Mouse (Mus musculus): ENCODE measurements around the gene Npdc1. TPM values are rescaled to one million over a fixed set of nuclear protein-coding genes. Genes with fewer than 3 reads are reported as not detected.

Npdc1 gene
- polyA plus RNA-seq, 1 experiment, result 29.7 TPM

- no peaks in the 10 kb centered on the region for H3K9me3 ChIP-seq (replicated peaks; ENCODE audit: control insufficient read depth, insufficient read depth, low read length, poor library complexity, severe bottlenecking)
- no peaks in the 10 kb centered on the region for H3K27me3 ChIP-seq (ENCODE audit: control insufficient read depth, insufficient read depth, low read length, poor library complexity, severe bottlenecking)
- H3K27ac ChIP-seq (ENCODE audit: insufficient read depth, low read length), result peak within 1 kb of the TSS; percentile 72
- H3K4me1 ChIP-seq (ENCODE audit: control insufficient read depth, insufficient read depth, low read length), result no peaks in the 10 kb centered on the region
- no peak for TF ChIP-seq CTCF (IDR thresholded peaks at IDR 0.05; ENCODE audit: low read depth, low read length)
- TF ChIP-seq POLR2A (IDR thresholded peaks at IDR 0.05; ENCODE audit: insufficient read depth, low read length), result peak; percentile 87
- H3K9ac ChIP-seq (ENCODE audit: low read depth, poor library complexity, severe bottlenecking), result peak within 1 kb of the TSS; percentile 74
- peak within 1 kb of the TSS; percentile 94 for H3K4me3 ChIP-seq (ENCODE audit: low read depth, low read length)
- H3K36me3 ChIP-seq (ENCODE audit: control insufficient read depth, insufficient read depth, low read length, poor library complexity, severe bottlenecking), result peaks cover 8% of the 10 kb centered on the region; the same call in 1 of the 2 replicates
These were observed 27.1 kb upstream of the Npdc1 start, which contains the start of gene Sapcd2 for GRCm38 (mm10) chr2:25371764-25372643. TSS of gene Sapcd2 (plus strand) at chr2:25372321.

- TF ChIP-seq CTCF (IDR thresholded peaks at IDR 0.05; ENCODE audit: low read depth, low read length), result no peak
- no peak for TF ChIP-seq POLR2A (IDR thresholded peaks at IDR 0.05; ENCODE audit: insufficient read depth, low read length)
- no peak for TF ChIP-seq EP300 (IDR thresholded peaks at IDR 0.05; ENCODE audit: insufficient read depth, low read depth, low read length)
- Histone ChIP-seq H3K27ac (ENCODE audit: insufficient read depth, low read length) (no peak overlapping the region), H3K4me1 (ENCODE audit: control insufficient read depth, insufficient read depth, low read length) (no peaks in the 10 kb centered on the region), H3K27me3 (ENCODE audit: control insufficient read depth, insufficient read depth, low read length, poor library complexity, severe bottlenecking) (no peaks in the 10 kb centered on the region), H3K9ac (ENCODE audit: low read depth, poor library complexity, severe bottlenecking) (peak overlapping the region; percentile 74), H3K9me3 (replicated peaks; ENCODE audit: control insufficient read depth, insufficient read depth, low read length, poor library complexity, severe bottlenecking) (no peaks in the 10 kb centered on the region), H3K4me3 (ENCODE audit: low read depth, low read length) (peak overlapping the region; percentile 83), H3K36me3 (ENCODE audit: control insufficient read depth, insufficient read depth, low read length, poor library complexity, severe bottlenecking) (peaks cover 12% of the 10 kb centered on the region; the same call in 1 of the 2 replicates)
These were observed 26.3 kb upstream of the Npdc1 start for GRCm38 (mm10) chr2:25372644-25373391.

GRCm38 (mm10) chr2:25373431-25373830 lies 25.7 kb upstream of the Npdc1 start:
- no peak for TF ChIP-seq CTCF (IDR thresholded peaks at IDR 0.05; ENCODE audit: low read depth, low read length)
- TF ChIP-seq EP300 (IDR thresholded peaks at IDR 0.05; ENCODE audit: insufficient read depth, low read depth, low read length), result no peak
- TF ChIP-seq POLR2A (IDR thresholded peaks at IDR 0.05; ENCODE audit: insufficient read depth, low read length), result no peak
- H3K4me1 ChIP-seq (ENCODE audit: control insufficient read depth, insufficient read depth, low read length), result no peaks in the 10 kb centered on the region
- H3K4me3 ChIP-seq (ENCODE audit: low read depth, low read length), result peak overlapping the region; percentile 83
- H3K9ac ChIP-seq (ENCODE audit: low read depth, poor library complexity, severe bottlenecking), result peak overlapping the region; percentile 74
- no peaks in the 10 kb centered on the region for H3K9me3 ChIP-seq (replicated peaks; ENCODE audit: control insufficient read depth, insufficient read depth, low read length, poor library complexity, severe bottlenecking)
- H3K36me3 ChIP-seq (ENCODE audit: control insufficient read depth, insufficient read depth, low read length, poor library complexity, severe bottlenecking), result peaks cover 12% of the 10 kb centered on the region; the same call in 1 of the 2 replicates
- H3K27ac ChIP-seq (ENCODE audit: insufficient read depth, low read length), result no peak overlapping the region
- no peaks in the 10 kb centered on the region for H3K27me3 ChIP-seq (ENCODE audit: control insufficient read depth, insufficient read depth, low read length, poor library complexity, severe bottlenecking)

GRCm38 (mm10) chr2:25376589-25376988 lies 22.6 kb upstream of the Npdc1 start:
- H3K9me3 ChIP-seq (replicated peaks; ENCODE audit: control insufficient read depth, insufficient read depth, low read length, poor library complexity, severe bottlenecking), result no peaks in the 10 kb centered on the region
- peaks cover 12% of the 10 kb centered on the region; the same call in 1 of the 2 replicates for H3K36me3 ChIP-seq (ENCODE audit: control insufficient read depth, insufficient read depth, low read length, poor library complexity, severe bottlenecking)
- no peak overlapping the region for H3K4me3 ChIP-seq (ENCODE audit: low read depth, low read length)
- TF ChIP-seq EP300 (IDR thresholded peaks at IDR 0.05; ENCODE audit: insufficient read depth, low read depth, low read length) (no peak), POLR2A (IDR thresholded peaks at IDR 0.05; ENCODE audit: insufficient read depth, low read length) (no peak), CTCF (IDR thresholded peaks at IDR 0.05; ENCODE audit: low read depth, low read length) (peak; percentile 35)
- peaks cover 2% of the 10 kb centered on the region for H3K4me1 ChIP-seq (ENCODE audit: control insufficient read depth, insufficient read depth, low read length)
- H3K27ac ChIP-seq (ENCODE audit: insufficient read depth, low read length), result no peak overlapping the region
- H3K9ac ChIP-seq (ENCODE audit: low read depth, poor library complexity, severe bottlenecking), result no peak overlapping the region
- H3K27me3 ChIP-seq (ENCODE audit: control insufficient read depth, insufficient read depth, low read length, poor library complexity, severe bottlenecking), result no peaks in the 10 kb centered on the region

- TF ChIP-seq EP300 (IDR thresholded peaks at IDR 0.05; ENCODE audit: insufficient read depth, low read depth, low read length) (no peak), CTCF (IDR thresholded peaks at IDR 0.05; ENCODE audit: low read depth, low read length) (no peak), POLR2A (IDR thresholded peaks at IDR 0.05; ENCODE audit: insufficient read depth, low read length) (no peak)
- H3K27ac ChIP-seq (ENCODE audit: insufficient read depth, low read length), result no peak overlapping the region
- H3K36me3 ChIP-seq (ENCODE audit: control insufficient read depth, insufficient read depth, low read length, poor library complexity, severe bottlenecking), result no peaks in the 10 kb centered on the region
- no peaks in the 10 kb centered on the region for H3K9me3 ChIP-seq (replicated peaks; ENCODE audit: control insufficient read depth, insufficient read depth, low read length, poor library complexity, severe bottlenecking)
- no peak overlapping the region for H3K4me3 ChIP-seq (ENCODE audit: low read depth, low read length)
- H3K27me3 ChIP-seq (ENCODE audit: control insufficient read depth, insufficient read depth, low read length, poor library complexity, severe bottlenecking), result no peaks in the 10 kb centered on the region
- H3K9ac ChIP-seq (ENCODE audit: low read depth, poor library complexity, severe bottlenecking), result no peak overlapping the region
- H3K4me1 ChIP-seq (ENCODE audit: control insufficient read depth, insufficient read depth, low read length), result peaks cover 3% of the 10 kb centered on the region
These were observed 14.7 kb upstream of the Npdc1 start for GRCm38 (mm10) chr2:25384492-25384891.
